Mouse (Mus musculus) hindbrain, embryonic 10.5 days (tissue): ENCODE results near the gene Sntb2. TPM values are rescaled to one million over a fixed set of nuclear protein-coding genes. Genes with fewer than 3 reads are reported as not detected.
"Not testable (repeated sequence)": the region's sequence is repeated elsewhere in the genome, so short reads cannot be mapped to it uniquely, and the experiment has no call there.

ENCODE experiments used
- DNase-seq: peaks from one replicate; pipeline ENCODE4 v3.0.0-alpha.2; 2017; ENCODE audit warnings: low spot score
- H3K27ac ChIP-seq: fragments of 300-500 bp; sonication (generic); 2 replicates; pipeline ENCODE4 v1.5.1; 2016; ENCODE audit warnings: mild to moderate bottlenecking, moderate library complexity
- H3K27me3 ChIP-seq: fragments of 300-500 bp; sonication (generic); 2 replicates; pipeline ENCODE4 v1.6.1; 2016; ENCODE audit warnings: mild to moderate bottlenecking; ENCODE audit not compliant: poor library complexity, insufficient read depth, severe bottlenecking
- H3K36me3 ChIP-seq: fragments of 300-500 bp; sonication (generic); 2 replicates; pipeline ENCODE4 v1.6.1; 2016; ENCODE audit warnings: mild to moderate bottlenecking, moderate library complexity
- H3K4me1 ChIP-seq: fragments of 300-500 bp; sonication (generic); replicated peaks from 2 replicates; pipeline ENCODE4 v1.6.1; 2016; ENCODE audit warnings: mild to moderate bottlenecking
- H3K4me3 ChIP-seq: fragments of 300-500 bp; sonication (generic); 2 replicates; pipeline ENCODE4 v1.5.1; 2016; ENCODE audit warnings: mild to moderate bottlenecking, moderate library complexity
- H3K9me3 ChIP-seq: fragments of 300-500 bp; sonication (generic); 2 replicates; pipeline ENCODE4 v1.6.1; 2016; ENCODE audit warnings: mild to moderate bottlenecking, moderate library complexity
- WGBS: fragments of 180-500 bp; shearing (Covaris S2); methylation state at CpG from one replicate; pipeline ENCODE4 v1.1.7; 2016; 5-methylcytosine and 5-hydroxymethylcytosine counted together
- polyA plus RNA-seq: library from polyadenylated mRNA; unstranded; fragments of >200 nt; fragmentation: Nextera tagmentation; extraction: Ambion mirVana; gene quantifications from 2 replicates; pipeline ENCODE4 v1.2.1, GENCODE M21; 2016

The Sntb2 gene
- polyA plus RNA-seq, 1 experiment from 2014 or later: 9.2 TPM

- Histone ChIP-seq H3K36me3 (no peaks in the 10 kb centered on the region), H3K4me1 (peaks cover 20% of the 10 kb centered on the region), H3K4me3 (no peak overlapping the region), H3K27me3 (no peaks in the 10 kb centered on the region), H3K9me3 (no peaks in the 10 kb centered on the region), H3K27ac (no peak overlapping the region)
- 94% methylated on average over 2 of the region's 2 CpGs for WGBS
- DNase-seq: no peak
Observed at GRCm38 (mm10) chr8:106959626-106960025, 24.1 kb downstream of the Sntb2 start.

GRCm38 (mm10) chr8:106962322-106962721 is 26.8 kb downstream of the Sntb2 start:
- H3K27me3 ChIP-seq: no peaks in the 10 kb centered on the region
- H3K36me3 ChIP-seq: no peaks in the 10 kb centered on the region
- DNase-seq: no peak
- no peak overlapping the region for H3K27ac ChIP-seq
- H3K9me3 ChIP-seq: no peaks in the 10 kb centered on the region
- 88% methylated on average over 3 of the region's 3 CpGs for WGBS
- peaks cover 20% of the 10 kb centered on the region for H3K4me1 ChIP-seq
- no peak overlapping the region for H3K4me3 ChIP-seq

GRCm38 (mm10) chr8:106963365-106963764 is 27.8 kb downstream of the Sntb2 start:
- no peaks in the 10 kb centered on the region for H3K27me3 ChIP-seq
- no peaks in the 10 kb centered on the region for H3K36me3 ChIP-seq
- DNase-seq: peak; percentile 36
- H3K9me3 ChIP-seq: no peaks in the 10 kb centered on the region
- H3K4me3 ChIP-seq: no peak overlapping the region
- 14% methylated on average over 6 of the region's 6 CpGs for WGBS
- H3K4me1 ChIP-seq: peaks cover 20% of the 10 kb centered on the region
- H3K27ac ChIP-seq: peak overlapping the region; percentile 62; the same call in 1 of the 2 replicates

- Histone ChIP-seq H3K4me1 (peaks cover 20% of the 10 kb centered on the region), H3K9me3 (no peaks in the 10 kb centered on the region), H3K27me3 (no peaks in the 10 kb centered on the region), H3K4me3 (no peak overlapping the region), H3K36me3 (no peaks in the 10 kb centered on the region), H3K27ac (no peak overlapping the region)
- no peak for DNase-seq
- WGBS: 73% methylated on average over 4 of the region's 4 CpGs
Observed at GRCm38 (mm10) chr8:106964573-106964972, 29.0 kb downstream of the Sntb2 start.

GRCm38 (mm10) chr8:106969964-106970363 is 34.4 kb downstream of the Sntb2 start:
- no peak for DNase-seq
- Histone ChIP-seq H3K27ac (no peak overlapping the region), H3K27me3 (no peaks in the 10 kb centered on the region), H3K9me3 (no peaks in the 10 kb centered on the region), H3K36me3 (no peaks in the 10 kb centered on the region), H3K4me3 (no peak overlapping the region), H3K4me1 (no peaks in the 10 kb centered on the region)
- WGBS: 94% methylated on average over 3 of the region's 3 CpGs

DNA sequence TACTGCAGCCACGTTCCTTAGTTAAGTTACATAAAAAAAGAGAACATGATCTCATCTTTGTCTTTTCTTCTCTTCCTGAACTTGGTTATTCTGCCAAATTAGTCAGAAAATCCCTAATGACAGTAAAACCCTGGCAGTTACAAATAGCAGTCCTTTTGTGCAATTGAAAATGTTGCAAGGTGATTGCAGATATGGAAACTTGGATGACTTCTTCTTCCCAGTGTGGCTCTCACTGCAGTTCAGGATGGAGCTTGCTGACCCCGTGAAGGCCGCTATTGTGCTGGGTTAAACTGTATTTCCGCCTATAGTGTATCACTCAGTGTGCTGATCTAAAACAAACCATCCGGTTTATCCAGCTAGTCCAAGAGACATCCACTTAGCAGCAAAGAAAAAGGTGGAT is 36.4 kb downstream of the Sntb2 start:
- no peak overlapping the region for H3K27ac ChIP-seq
- H3K4me1 ChIP-seq: no peaks in the 10 kb centered on the region
- no peak overlapping the region for H3K4me3 ChIP-seq
- no peaks in the 10 kb centered on the region for H3K36me3 ChIP-seq
- H3K27me3 ChIP-seq: no peaks in the 10 kb centered on the region
- 83% methylated on average over 5 of the region's 5 CpGs for WGBS
- no peak for DNase-seq
- no peaks in the 10 kb centered on the region for H3K9me3 ChIP-seq

DNA sequence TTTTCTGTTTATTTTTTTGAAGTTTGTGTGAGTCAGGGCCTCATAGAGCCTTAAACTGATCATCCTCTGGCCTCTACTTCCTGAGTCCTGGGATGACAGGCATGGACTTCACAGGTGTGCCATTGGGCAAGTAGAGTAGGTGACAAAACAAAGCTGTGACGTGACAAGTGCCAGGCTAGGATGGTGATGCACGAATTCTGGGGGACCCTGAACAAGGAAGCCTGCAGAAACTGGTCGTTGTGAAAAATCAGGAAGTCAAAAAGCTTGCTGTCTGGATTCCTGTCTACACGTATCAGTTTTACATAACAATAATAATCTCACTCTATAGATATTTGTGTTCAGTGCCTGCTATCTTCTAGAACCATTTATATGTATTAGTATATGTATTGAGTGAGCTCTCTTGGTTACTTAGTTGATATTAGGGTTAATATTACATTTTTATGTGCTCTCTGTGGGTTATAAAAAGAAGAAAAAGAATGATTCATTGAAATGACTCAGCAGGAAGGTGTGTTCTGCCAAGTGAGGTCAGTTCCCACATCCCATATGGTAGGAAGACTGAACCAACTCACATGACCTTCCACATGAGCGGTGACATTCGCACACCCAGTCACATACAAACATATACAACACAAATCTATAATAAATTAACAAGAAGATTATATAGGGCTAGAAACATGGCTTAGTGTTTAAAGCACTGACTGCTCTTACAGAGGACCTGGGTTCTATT is 37.2 kb downstream of the Sntb2 start:
- 88% methylated on average over 6 of the region's 6 CpGs for WGBS
- DNase-seq: no peak
- Histone ChIP-seq H3K36me3 (no peaks in the 10 kb centered on the region), H3K9me3 (no peaks in the 10 kb centered on the region), H3K27ac (no peak overlapping the region), H3K4me1 (no peaks in the 10 kb centered on the region), H3K27me3 (no peaks in the 10 kb centered on the region), H3K4me3 (no peak overlapping the region)

DNA sequence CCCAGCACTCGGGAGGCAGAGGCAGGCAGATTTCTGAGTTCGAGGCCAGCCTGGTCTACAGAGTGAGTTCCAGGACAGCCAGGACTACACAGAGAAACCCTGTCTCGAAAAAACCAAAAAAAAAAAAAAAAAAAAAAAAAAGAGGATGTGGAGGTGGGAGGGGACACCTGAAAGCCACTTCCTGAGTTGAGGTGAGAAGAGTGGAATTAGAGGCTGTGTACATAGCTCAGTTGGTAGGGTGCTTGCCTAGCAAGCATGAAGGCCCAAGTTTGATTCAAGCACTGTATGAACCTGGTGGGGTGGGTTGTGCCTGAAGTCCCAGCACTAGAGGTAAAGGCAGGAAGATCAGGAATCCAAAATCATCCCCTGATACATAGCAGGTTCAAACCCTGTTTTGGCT is 38.0 kb downstream of the Sntb2 start:
- H3K27me3 ChIP-seq, H3K27ac ChIP-seq, H3K4me1 ChIP-seq, H3K4me3 ChIP-seq, DNase-seq, H3K36me3 ChIP-seq, H3K9me3 ChIP-seq: not testable (repeated sequence)
- 85% methylated on average over 3 of the region's 3 CpGs for WGBS

- Histone ChIP-seq H3K4me3 (no peak overlapping the region), H3K36me3 (no peaks in the 10 kb centered on the region), H3K27me3 (no peaks in the 10 kb centered on the region), H3K4me1 (0 out of 2 replicates have a peak, but pooled peaks cover 3% of the 10 kb centered on the region), H3K9me3 (no peaks in the 10 kb centered on the region), H3K27ac (no peak overlapping the region)
- 78% methylated on average over 7 of the region's 7 CpGs for WGBS
- DNase-seq: no peak
Observed at GRCm38 (mm10) chr8:106974754-106975153, 39.2 kb downstream of the Sntb2 start.

GRCm38 (mm10) chr8:106975764-106976163 is 40.2 kb downstream of the Sntb2 start:
- no peak for DNase-seq
- H3K9me3 ChIP-seq: no peaks in the 10 kb centered on the region
- no peak overlapping the region for H3K4me3 ChIP-seq
- no peaks in the 10 kb centered on the region for H3K36me3 ChIP-seq
- 90% methylated on average over 2 of the region's 2 CpGs for WGBS
- no peaks in the 10 kb centered on the region for H3K27me3 ChIP-seq
- H3K27ac ChIP-seq: no peak overlapping the region
- H3K4me1 ChIP-seq: 0 out of 2 replicates have a peak, but pooled peaks cover 3% of the 10 kb centered on the region

- WGBS: 84% methylated on average over 4 of the region's 4 CpGs
- H3K27ac ChIP-seq: no peak overlapping the region
Observed at GRCm38 (mm10) chr8:106976436-106976835, 40.9 kb downstream of the Sntb2 start.

GRCm38 (mm10) chr8:106978755-106979251 is 43.3 kb downstream of the Sntb2 start:
- H3K4me3 ChIP-seq: no peak overlapping the region
- 0 out of 2 replicates have a peak, but pooled peaks cover 3% of the 10 kb centered on the region for H3K4me1 ChIP-seq
- no peaks in the 10 kb centered on the region for H3K27me3 ChIP-seq
- no peak for DNase-seq
- no peak overlapping the region for H3K27ac ChIP-seq
- WGBS: 70% methylated on average over 2 of the region's 2 CpGs
- H3K36me3 ChIP-seq: peaks cover 14% of the 10 kb centered on the region; the same call in 1 of the 2 replicates
- H3K9me3 ChIP-seq: no peaks in the 10 kb centered on the region

More at GRCm38 (mm10) chr8:106976436-106976835, 40.9 kb downstream of the Sntb2 start:
- Histone ChIP-seq H3K9me3 (no peaks in the 10 kb centered on the region), H3K4me1 (0 out of 2 replicates have a peak, but pooled peaks cover 3% of the 10 kb centered on the region), H3K27me3 (no peaks in the 10 kb centered on the region), H3K36me3 (0 out of 2 replicates have a peak, but pooled peaks cover 4% of the 10 kb centered on the region), H3K4me3 (no peak overlapping the region)
- DNase-seq: no peak

GRCm38 (mm10) chr8:106985404-106985821 is 49.9 kb downstream of the Sntb2 start:
- Histone ChIP-seq H3K36me3 (peaks cover 23% of the 10 kb centered on the region; the same call in 1 of the 2 replicates), H3K27me3 (no peaks in the 10 kb centered on the region), H3K27ac (no peak overlapping the region), H3K9me3 (no peaks in the 10 kb centered on the region), H3K4me1 (no peaks in the 10 kb centered on the region), H3K4me3 (no peak overlapping the region)
- WGBS: 90% methylated on average over 9 of the region's 9 CpGs
- no peak for DNase-seq
